Mouse (Mus musculus) heart, embryonic 14.5 days (tissue): ENCODE results near the gene Rad51b. TPM values are rescaled to one million over a fixed set of nuclear protein-coding genes. Genes with fewer than 3 reads are reported as not detected.

Source experiments
- ATAC-seq: fragments of 200-750 bp; cut with Nextera tagmentation; 2 replicates; pipeline ENCODE4 v1.8.0; 2017; ENCODE audit warnings: low read depth, moderate TSS enrichment; ENCODE audit not compliant: insufficient number of reproducible peaks, insufficient read depth, low FRiP score
- H3K27ac ChIP-seq, 2 experiments: fragments of 200-500 bp in 1 of 2; fragments of 300-500 bp in 1 of 2; sonication (generic) in 1 of 2; replicated peaks in 1 of 2; 2 replicates each; pipeline ENCODE4 v1.5.1; 2012 to 2014; ENCODE audit warnings: low read depth in 2 of 2, low read length in 2 of 2, control low read depth in 1 of 2, mild to moderate bottlenecking in 1 of 2, mixed read lengths in 1 of 2; ENCODE audit not compliant: control insufficient read depth in 1 of 2, insufficient read depth in 1 of 2
- H3K27me3 ChIP-seq: fragments of 300-500 bp; sonication (generic); 2 replicates; pipeline ENCODE4 v1.6.1; 2014; ENCODE audit warnings: mild to moderate bottlenecking, low read length, control low read depth; ENCODE audit not compliant: control insufficient read depth, insufficient read depth
- H3K36me3 ChIP-seq: fragments of 300-500 bp; sonication (generic); 2 replicates; pipeline ENCODE4 v1.6.1; 2014; ENCODE audit warnings: mild to moderate bottlenecking, control low read depth, low read length, mixed read lengths; ENCODE audit not compliant: control insufficient read depth, insufficient read depth
- H3K4me1 ChIP-seq, 2 experiments: fragments of 200-500 bp in 1 of 2; fragments of 300-500 bp in 1 of 2; sonication (generic) in 1 of 2; 2 replicates each; pipeline ENCODE4 v1.6.1; 2012 to 2014; ENCODE audit warnings: low read length in 2 of 2, control low read depth in 1 of 2, mixed read lengths in 1 of 2; ENCODE audit not compliant: control insufficient read depth in 2 of 2, insufficient read depth in 2 of 2
- H3K4me2 ChIP-seq: fragments of 300-500 bp; sonication (generic); 2 replicates; pipeline ENCODE4 v1.6.1; 2014; ENCODE audit warnings: mild to moderate bottlenecking, low read length
- H3K4me3 ChIP-seq, 2 experiments: fragments of 200-500 bp in 1 of 2; fragments of 300-500 bp in 1 of 2; sonication (generic) in 1 of 2; 2 replicates each; pipeline ENCODE4 v1.5.1; 2012 to 2014; ENCODE audit warnings: low read length in 2 of 2, mild to moderate bottlenecking in 2 of 2, control low read depth in 1 of 2, low read depth in 1 of 2, moderate library complexity in 1 of 2; ENCODE audit not compliant: control insufficient read depth in 1 of 2, insufficient read depth in 1 of 2
- H3K9ac ChIP-seq: fragments of 300-500 bp; sonication (generic); 2 replicates; pipeline ENCODE4 v1.6.1; 2014; ENCODE audit warnings: mild to moderate bottlenecking, low read length
- H3K9me3 ChIP-seq: fragments of 300-500 bp; sonication (generic); 2 replicates; pipeline ENCODE4 v1.6.1; 2016; ENCODE audit warnings: low read length, control low read depth; ENCODE audit not compliant: control insufficient read depth
- WGBS: fragments of 180-500 bp; shearing (Covaris S2); extraction: QIAGEN DNeasy Blood & Tissue Kit; methylation state at CpG from one replicate; pipeline ENCODE4 v1.1.7; 2014; 5-methylcytosine and 5-hydroxymethylcytosine counted together
- polyA plus RNA-seq: library from polyadenylated mRNA; unstranded; fragments of >200 nt; fragmentation: Nextera tagmentation; extraction: Ambion mirVana; gene quantifications from 2 replicates; pipeline ENCODE4 v1.2.1, GENCODE M21; 2014

Gene Rad51b
- polyA plus RNA-seq, 1 experiment from 2014 or later = 4.2 TPM

DNA sequence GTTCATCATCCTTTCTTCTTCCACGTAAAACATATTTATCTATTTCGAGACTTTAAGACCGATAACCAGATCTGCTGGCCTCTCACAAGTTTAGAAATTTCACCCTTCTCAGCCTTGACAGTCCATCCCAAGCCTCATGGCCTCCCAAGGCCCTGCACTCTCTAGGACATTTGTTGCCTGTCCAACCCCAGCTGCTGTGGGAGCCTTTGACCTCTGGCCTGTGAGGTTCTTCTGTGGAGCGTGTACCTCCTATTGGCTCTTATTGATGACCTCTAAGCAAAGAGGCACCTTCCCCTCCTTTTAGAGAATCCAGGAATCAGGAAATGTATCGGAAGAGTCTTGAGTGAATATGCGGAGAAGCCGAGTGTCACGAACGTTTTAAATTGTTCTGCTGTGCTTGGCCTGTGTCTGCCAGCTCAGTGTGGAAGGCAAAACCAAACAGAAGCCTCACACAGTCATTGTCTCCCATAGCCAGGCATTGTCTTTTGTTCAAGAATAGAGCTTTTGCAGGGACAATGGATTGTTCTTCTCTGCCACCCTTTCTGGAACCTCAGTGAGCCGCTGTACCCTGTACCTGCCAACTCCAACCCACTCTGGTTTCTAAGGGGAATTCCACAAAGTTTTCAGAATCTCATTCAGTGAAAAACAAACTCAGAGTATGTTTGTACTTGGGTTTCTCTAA is 215.3 kb downstream of the Rad51b start:
- Histone ChIP-seq H3K4me2 (no peak overlapping the region), H3K27ac (peak overlapping the region in 1 of 2 experiments; percentile 73; a peak in 1 of 4 replicates), H3K9me3 (no peaks in the 10 kb centered on the region), H3K27me3 (no peaks in the 10 kb centered on the region), H3K4me3 (no peak overlapping the region), H3K4me1 (peaks cover 12 to 14% of the 10 kb centered on the region in 2 experiments), H3K36me3 (no peaks in the 10 kb centered on the region), H3K9ac (no peak overlapping the region)
- WGBS = 78% methylated on average over 10 of the region's 10 CpGs
- ATAC-seq = no peak

DNA sequence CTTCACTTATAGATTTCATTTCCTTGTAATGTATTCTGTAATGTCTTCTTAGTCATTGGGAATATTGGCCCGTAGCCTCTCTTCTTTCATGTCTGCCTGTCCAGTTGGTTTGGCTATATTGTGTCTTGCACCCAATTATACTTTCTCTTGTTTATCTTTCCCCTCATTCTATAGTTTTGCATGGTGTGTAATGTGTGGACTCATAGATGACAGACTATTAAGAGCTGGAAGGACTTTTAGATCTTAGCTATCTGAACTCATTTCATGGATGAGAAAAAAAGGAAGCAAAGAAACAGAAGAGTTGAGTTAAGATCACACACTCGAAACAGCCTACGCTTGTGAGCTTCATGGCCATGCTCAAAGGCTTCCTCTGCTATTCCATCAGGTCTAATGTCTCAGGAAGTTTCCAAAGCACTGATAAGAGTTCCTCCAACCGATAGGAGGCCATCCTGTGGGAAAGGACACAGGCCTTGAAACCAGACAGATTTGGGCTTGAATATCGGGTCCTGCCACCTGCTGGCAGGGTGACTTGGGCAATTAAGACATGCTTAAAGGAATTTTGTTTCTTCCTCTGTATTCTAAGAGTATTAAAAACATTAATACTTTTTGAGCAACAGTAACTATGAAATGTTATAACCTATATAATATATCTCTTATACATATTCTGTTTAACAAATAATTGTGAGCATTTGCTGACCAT is 216.1 kb downstream of the Rad51b start:
- Histone ChIP-seq H3K4me3 (no peak overlapping the region), H3K9ac (no peak overlapping the region), H3K4me1 (peaks cover 11% of the 10 kb centered on the region in 2 experiments), H3K9me3 (no peaks in the 10 kb centered on the region), H3K27me3 (no peaks in the 10 kb centered on the region), H3K27ac (no peak overlapping the region), H3K36me3 (no peaks in the 10 kb centered on the region), H3K4me2 (no peak overlapping the region)
- whole genome bisulfite sequencing = 73% methylated on average over 5 of the region's 5 CpGs
- no peak for ATAC-seq

DNA sequence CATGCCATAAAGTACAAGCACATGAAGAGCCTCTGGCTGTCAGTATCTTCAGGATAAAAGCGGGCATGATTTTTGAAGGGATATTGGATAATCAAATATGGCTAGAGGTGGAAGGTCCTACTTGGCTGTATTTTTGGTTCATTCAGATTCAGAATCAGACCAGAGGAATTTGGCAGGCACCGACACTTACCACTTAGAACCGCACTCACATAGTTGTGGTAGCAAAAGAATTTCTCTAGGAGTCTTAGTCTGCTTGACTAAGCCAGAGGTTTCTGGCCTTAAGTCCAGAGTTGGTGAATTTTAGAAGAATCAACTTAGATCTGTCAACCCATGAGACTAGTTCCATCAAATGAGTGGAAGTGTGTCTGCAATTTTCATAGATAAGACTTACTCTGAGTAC is 217.6 kb downstream of the Rad51b start:
- WGBS = 84% methylated on average over 3 of the region's 3 CpGs
- ATAC-seq = no peak
- Histone ChIP-seq H3K36me3 (no peaks in the 10 kb centered on the region), H3K9me3 (no peaks in the 10 kb centered on the region), H3K4me1 (peaks cover 11% of the 10 kb centered on the region in 2 experiments), H3K27ac (no peak overlapping the region), H3K9ac (no peak overlapping the region), H3K4me3 (no peak overlapping the region), H3K4me2 (no peak overlapping the region), H3K27me3 (no peaks in the 10 kb centered on the region)

DNA sequence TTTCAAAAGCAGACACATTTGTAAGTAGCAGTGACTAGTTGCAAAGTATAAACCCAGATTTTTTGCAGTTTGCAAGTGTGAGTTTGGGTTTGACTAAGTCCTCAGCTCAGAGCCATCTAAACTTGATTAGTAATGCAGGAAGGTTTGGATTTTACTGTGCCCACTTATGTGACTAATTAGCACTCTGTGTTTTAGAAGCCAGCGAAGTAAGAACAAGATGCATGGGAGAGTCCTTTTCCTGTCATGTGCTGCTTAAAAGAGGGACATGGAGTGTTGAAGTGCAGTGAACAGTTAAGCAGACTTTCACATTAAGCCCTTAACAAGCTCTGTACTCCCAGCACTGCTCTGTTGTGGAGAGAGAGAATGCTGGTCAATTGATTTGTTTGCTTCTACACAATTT is 225.3 kb downstream of the Rad51b start:
- Histone ChIP-seq H3K9ac (no peak overlapping the region), H3K27ac (no peak overlapping the region; a peak in 1 of 4 replicates), H3K27me3 (no peaks in the 10 kb centered on the region), H3K4me2 (no peak overlapping the region), H3K4me3 (no peak overlapping the region), H3K4me1 (peaks cover 2 to 3% of the 10 kb centered on the region in 2 experiments; a peak in 2 of 4 replicates), H3K9me3 (no peaks in the 10 kb centered on the region), H3K36me3 (no peaks in the 10 kb centered on the region)
- 20% methylated on average over 1 of the region's 1 CpGs for WGBS
- no peak for ATAC-seq

DNA sequence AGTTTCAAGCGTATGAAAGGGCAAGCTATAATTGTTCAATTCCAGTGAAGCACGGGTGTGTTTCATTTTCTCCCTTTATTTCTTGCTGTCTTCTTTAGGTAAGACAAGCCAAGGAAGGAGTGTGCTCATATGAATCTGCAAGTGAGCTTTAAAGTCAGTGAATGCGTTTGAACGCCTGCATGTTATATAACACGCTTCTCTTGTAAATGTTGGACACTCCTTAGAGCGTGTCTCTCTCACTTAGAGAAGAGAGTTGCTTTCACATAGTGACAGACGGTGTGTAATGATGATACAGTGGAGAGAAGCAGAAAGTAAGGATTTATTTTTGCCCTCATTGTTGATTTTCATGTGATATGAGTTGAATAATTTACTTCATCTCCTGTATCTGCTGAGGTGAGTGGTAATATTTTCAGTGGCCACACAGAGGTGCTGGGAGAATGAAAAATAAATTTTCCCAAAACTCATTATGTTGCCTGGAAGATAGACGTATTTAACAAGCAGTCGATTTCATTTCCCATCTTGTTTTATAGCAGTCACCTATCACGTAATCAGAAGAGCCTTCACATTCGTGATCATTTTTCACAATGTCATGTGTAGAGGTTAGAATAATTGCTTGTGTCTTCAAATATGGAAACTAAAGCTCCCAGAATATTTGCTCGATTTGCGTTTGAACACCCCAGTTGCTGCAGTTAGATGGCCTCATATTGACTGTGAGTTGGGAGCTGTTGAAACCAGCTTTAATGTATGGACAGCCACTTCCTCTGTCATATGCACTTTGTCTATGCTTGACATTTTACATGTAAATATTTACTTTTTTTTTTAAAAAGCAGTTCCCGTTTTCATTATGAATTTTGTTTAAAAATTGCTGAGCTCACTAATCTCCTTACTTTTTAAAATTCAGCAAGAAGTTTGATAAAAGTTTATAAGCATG is 228.1 kb downstream of the Rad51b start:
- Histone ChIP-seq H3K9me3 (peaks cover 10% of the 10 kb centered on the region; the same call in 1 of the 2 replicates), H3K27me3 (no peaks in the 10 kb centered on the region), H3K36me3 (no peaks in the 10 kb centered on the region), H3K4me3 (no peak overlapping the region), H3K9ac (no peak overlapping the region), H3K4me1 (peaks cover 2 to 3% of the 10 kb centered on the region in 2 experiments; a peak in 2 of 4 replicates), H3K4me2 (no peak overlapping the region), H3K27ac (no peak overlapping the region)
- no peak for ATAC-seq
- WGBS = 88% methylated on average over 14 of the region's 14 CpGs

DNA sequence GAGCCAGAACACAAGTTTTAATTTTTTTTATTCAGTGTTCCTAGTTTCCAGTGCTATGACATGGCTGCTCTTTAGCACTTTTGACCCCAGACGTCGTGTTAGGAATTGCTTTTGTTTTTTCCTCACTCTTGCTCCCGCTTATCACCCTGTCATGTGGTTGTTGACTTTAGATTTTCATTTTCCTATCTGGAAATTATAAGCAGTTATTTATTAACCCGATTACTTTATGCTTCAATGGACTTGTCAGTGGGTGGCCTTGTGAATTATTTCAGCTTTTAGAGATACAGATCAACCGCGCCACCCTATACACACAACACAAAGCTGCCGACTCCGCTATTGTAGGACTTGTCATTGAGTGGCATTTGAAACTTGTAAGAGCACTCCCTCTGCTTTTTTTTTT is 228.8 kb downstream of the Rad51b start:
- no peak overlapping the region for H3K27ac ChIP-seq
- peaks cover 10% of the 10 kb centered on the region; the same call in 1 of the 2 replicates for H3K9me3 ChIP-seq

DNA sequence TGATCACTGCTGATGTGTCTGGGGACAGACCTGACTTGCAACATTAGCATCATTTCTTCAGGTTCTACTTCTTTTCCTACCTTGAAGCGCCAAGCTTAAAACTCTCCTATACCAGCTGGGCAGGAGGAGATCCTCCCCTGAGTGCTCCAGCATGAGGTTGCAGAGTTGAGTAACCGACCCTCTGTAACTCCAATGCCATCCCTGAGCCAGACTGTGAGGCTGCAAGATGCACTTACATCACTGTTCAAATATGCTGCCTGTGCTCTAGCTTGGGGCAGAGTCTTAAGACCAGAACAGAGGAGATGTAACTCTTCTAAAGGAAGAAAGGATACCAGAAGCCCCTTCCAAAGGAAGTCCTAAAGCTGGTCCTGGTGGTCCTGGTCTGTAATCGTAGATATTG is 230.1 kb downstream of the Rad51b start:
- Histone ChIP-seq H3K27ac (no peak overlapping the region), H3K4me2 (no peak overlapping the region), H3K4me3 (no peak overlapping the region), H3K36me3 (no peaks in the 10 kb centered on the region), H3K9me3 (peaks cover 10% of the 10 kb centered on the region; the same call in 1 of the 2 replicates), H3K27me3 (no peaks in the 10 kb centered on the region), H3K9ac (no peak overlapping the region), H3K4me1 (peaks cover 6 to 16% of the 10 kb centered on the region in 2 experiments; a peak in 3 of 4 replicates)
- no peak for ATAC-seq
- whole genome bisulfite sequencing = 56% methylated on average over 3 of the region's 3 CpGs

More for the DNA sequence above, 228.8 kb downstream of the Rad51b start:
- 77% methylated on average over 8 of the region's 8 CpGs for WGBS
- no peak for ATAC-seq
- Histone ChIP-seq H3K27me3 (no peaks in the 10 kb centered on the region), H3K36me3 (no peaks in the 10 kb centered on the region), H3K4me1 (peaks cover 2 to 3% of the 10 kb centered on the region in 2 experiments; a peak in 2 of 4 replicates), H3K9ac (no peak overlapping the region), H3K4me2 (no peak overlapping the region), H3K4me3 (no peak overlapping the region)
